Mouse (Mus musculus) lung, postnatal 0 days (tissue): ENCODE measurements around the gene Lactb.

Experiments used
- CTCF ChIP-seq: IDR thresholded peaks from 2 replicates; pipeline ENCODE4 v1.5.1; 2016; ENCODE audit warnings: antibody characterized with exemption, mild to moderate bottlenecking
- EP300 ChIP-seq: IDR thresholded peaks from 2 replicates; pipeline ENCODE4 v1.6.1; 2016; ENCODE audit warnings: antibody characterized with exemption, mild to moderate bottlenecking, control low read depth

DNA sequence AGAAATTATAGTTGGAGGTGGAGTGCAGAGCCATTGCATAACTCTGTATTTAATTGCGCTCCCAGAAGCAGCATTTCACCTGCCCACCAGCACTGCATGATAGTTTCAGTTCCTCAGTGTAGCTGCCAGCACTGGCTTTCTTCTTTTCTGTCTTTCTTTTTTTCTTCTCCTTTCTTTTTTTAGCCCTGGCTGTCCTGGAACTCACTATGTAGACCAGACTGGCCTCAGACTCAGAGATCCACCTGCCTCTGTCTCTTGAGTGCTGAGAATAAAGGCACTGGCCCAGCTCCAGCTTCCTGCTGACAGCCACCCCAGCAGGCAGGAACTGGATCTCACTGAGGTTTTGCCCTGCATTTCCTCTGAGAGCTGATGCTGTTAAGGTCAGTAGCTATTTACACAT lies 2.7 kb upstream of the Lactb start:
- TF ChIP-seq EP300 (no peak), CTCF (no peak)
